Comparison of ENCODE assay signal across 8 mouse cellular contexts in genomic region chr7:80860729-80861274, GRCm38 (mm10). TPM values are rescaled to one million over a fixed set of nuclear protein-coding genes. Genes with fewer than 3 reads are reported as not detected.
DNase-seq lines count a peak whose midpoint lies in the region; ATAC-seq lines count a peak whose summit lies in the region.

Gene Zscan2, plus strand, starts transcription at chr7:80860920.

- peak within 1 kb of the TSS; percentile 86 for H3K4me3 ChIP-seq in heart, embryonic 10.5 days
- peak within 1 kb of the TSS; percentile 80 for H3K4me3 ChIP-seq in kidney, embryonic 15.5 days (replicated peaks)

- peak within 1 kb of the TSS; percentile 98 for H3K27ac ChIP-seq in heart, embryonic 10.5 days
- peak within 1 kb of the TSS; percentile 92 for H3K27ac ChIP-seq in kidney, embryonic 15.5 days

- H3K27me3 ChIP-seq in heart, embryonic 10.5 days (ENCODE audit: insufficient read depth, poor library complexity, severe bottlenecking) = no peaks in the 10 kb centered on the region
- H3K27me3 ChIP-seq in kidney, embryonic 15.5 days = no peaks in the 10 kb centered on the region

- peaks cover 28% of the 10 kb centered on the region for H3K36me3 ChIP-seq in heart, embryonic 10.5 days
- peaks cover 28% of the 10 kb centered on the region for H3K36me3 ChIP-seq in kidney, embryonic 15.5 days

- H3K9me3 ChIP-seq in heart, embryonic 10.5 days = no peaks in the 10 kb centered on the region
- no peaks in the 10 kb centered on the region for H3K9me3 ChIP-seq in kidney, embryonic 15.5 days (replicated peaks)

- DNase-seq in B cell, adult 2 months = peak; percentile 85
- peak; percentile 98 for DNase-seq in brain, adult 2 months (ENCODE audit: low read depth, low spot score)
- DNase-seq in heart, embryonic 10.5 days (ENCODE audit: low spot score) = peak; percentile 98
- DNase-seq in liver = peak; percentile 86
- DNase-seq in spleen, postnatal 4 days (ENCODE audit: low spot score in 2 of 2) = peak; percentile 79 to 86

- peak; percentile 87 for ATAC-seq in erythroblast, adult 5-6 weeks (replicated peaks; ENCODE audit: low FRiP score, poor library complexity, severe bottlenecking)
- peak; percentile 97 for ATAC-seq in kidney, embryonic 15.5 days (replicated peaks; ENCODE audit: low FRiP score)
- peak; percentile 92 for ATAC-seq in monocyte, adult 5-6 weeks (replicated peaks; ENCODE audit: insufficient number of reproducible peaks, low FRiP score, low TSS enrichment, poor library complexity, severe bottlenecking)

- peak within 1 kb of the TSS; percentile 77 for H3K4me2 ChIP-seq in kidney, embryonic 15.5 days

- H3K9ac ChIP-seq in kidney, embryonic 15.5 days = peak within 1 kb of the TSS; percentile 92

- under 1% methylated on average over 40 of the region's 40 CpGs for WGBS in heart, embryonic 10.5 days
- WGBS in kidney, embryonic 15.5 days = under 1% methylated on average over 40 of the region's 40 CpGs

- H3K4me1 ChIP-seq in heart, embryonic 10.5 days = peaks cover 20% of the 10 kb centered on the region
- H3K4me1 ChIP-seq in kidney, embryonic 15.5 days = peaks cover 43% of the 10 kb centered on the region

RNA-seq across cellular contexts. Expression of gene Zscan2, which starts in this region (rescaled TPM):
- 0.58 and 0.63 TPM in 2 replicates for total RNA-seq in erythroblast, adult 5-6 weeks (2015; ENCODE audit: low replicate concordance)
- total RNA-seq in erythroblast, adult 5-6 weeks (2017; ENCODE audit: low replicate concordance) = 2.7 TPM in 1 of 2 replicates, not detected in the other
- 2.3 and 2.5 TPM in 2 replicates for polyA plus RNA-seq in heart, embryonic 10.5 days (2016; fragmentation: Nextera tagmentation; extraction: Ambion mirVana)
- 2.8 and 2.9 TPM in 2 replicates for polyA plus RNA-seq in kidney, embryonic 15.5 days (2015; fragmentation: Nextera tagmentation; extraction: Ambion mirVana)
- 6.9 to 12.1 TPM (median 9.2 TPM) in 3 replicates for total RNA-seq in monocyte, adult 5-6 weeks (2017)

Comparison
In these comparisons a context has a peak if more than half of its experiments do, and no peak if none do; other contexts are left out.
1. Peak in every context shown above with its lines: DNase-seq, ATAC-seq, H3K4me3 ChIP-seq and H3K27ac ChIP-seq.